Mouse (Mus musculus): ENCODE data around the gene Phactr1.

DNA sequence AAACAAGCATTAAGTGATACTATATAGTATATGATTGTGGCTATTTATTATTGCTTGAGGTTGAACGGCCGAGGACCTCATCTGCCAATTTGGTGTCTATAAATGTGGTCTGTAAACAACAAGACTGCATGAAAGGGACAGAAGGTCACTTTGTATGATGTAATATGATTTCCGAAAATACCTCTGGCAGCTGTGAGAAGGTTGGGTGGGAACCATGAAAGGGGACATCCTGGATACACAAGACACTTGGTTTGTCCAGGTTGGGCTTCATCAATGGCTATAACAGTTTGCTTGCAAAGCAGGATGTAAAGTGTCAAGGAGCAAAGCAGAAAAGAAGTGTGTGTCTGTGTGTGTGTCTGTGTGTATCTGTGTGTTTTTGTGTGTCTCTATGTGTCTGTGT is 329.2 kb downstream of the Phactr1 start:
- TF ChIP-seq POLR2AphosphoS5 (IDR thresholded peaks at IDR 0.05; ENCODE audit: borderline replicate concordance, low read depth, low read length), result no peak
- no peak for TF ChIP-seq CTCF (IDR thresholded peaks at IDR 0.05 in 2 of 3, conservative IDR thresholded peaks at IDR 0.05 in 1 of 3; ENCODE audit: control insufficient read depth in 1 of 3, insufficient read depth in 1 of 3, low read depth in 2 of 3, low read length in 3 of 3, poor library complexity in 1 of 3, severe bottlenecking in 1 of 3)
- TF ChIP-seq MXI1 (IDR thresholded peaks at IDR 0.05; ENCODE audit: low read depth, low read length), result no peak
- TF ChIP-seq JUND (IDR thresholded peaks at IDR 0.05; ENCODE audit: low read depth, low read length), result no peak
- no peak for TF ChIP-seq GATA1 (IDR thresholded peaks at IDR 0.05; ENCODE audit: low read depth, low read length)
- no peak for TF ChIP-seq MAX (IDR thresholded peaks at IDR 0.05; ENCODE audit: low read length)
